Mouse (Mus musculus): ENCODE results near the gene Asxl2.

DNA sequence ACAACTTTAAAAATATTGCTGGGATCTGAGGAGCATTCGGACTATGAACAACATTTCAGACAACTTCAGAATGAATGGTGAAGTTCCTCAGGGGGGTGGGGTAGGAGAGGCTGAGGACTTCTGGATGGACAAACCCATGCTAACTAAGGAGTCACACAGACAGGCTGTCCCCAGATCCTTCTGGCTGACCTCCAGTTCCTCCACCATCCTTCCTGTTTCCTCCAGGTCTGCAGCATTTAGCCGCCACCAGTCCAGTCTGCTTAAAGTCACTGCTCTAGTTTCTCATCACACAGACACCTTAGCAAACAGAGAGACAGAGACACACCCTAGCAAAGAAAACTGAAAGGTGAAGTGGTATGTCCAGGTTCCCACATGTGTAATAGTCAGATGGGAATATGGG is 2.5 kb upstream of the Asxl2 start:
- TF ChIP-seq POLR2A (IDR thresholded peaks at IDR 0.05; ENCODE audit: control insufficient read depth, low read depth, low read length) (no peak), CTCF (IDR thresholded peaks at IDR 0.05; ENCODE audit: control insufficient read depth, insufficient read depth, insufficient replicate concordance, low read depth, low read length) (no peak)

Data from testis, adult 2 months (tissue).